Mouse (Mus musculus) v-Abl transformed pro-B cells (cell line): ENCODE results near the gene Rita1.

Experiments used
- in situ Hi-C, 2 experiments: fragments of 400-800 bp; cut with MboI; formaldehyde crosslinking; loops; one replicate each; pipeline ENCODE4 v1.15.1; 2025; ENCODE audit not compliant: unreplicated experiment in 2 of 2

Rita1 gene

DNA sequence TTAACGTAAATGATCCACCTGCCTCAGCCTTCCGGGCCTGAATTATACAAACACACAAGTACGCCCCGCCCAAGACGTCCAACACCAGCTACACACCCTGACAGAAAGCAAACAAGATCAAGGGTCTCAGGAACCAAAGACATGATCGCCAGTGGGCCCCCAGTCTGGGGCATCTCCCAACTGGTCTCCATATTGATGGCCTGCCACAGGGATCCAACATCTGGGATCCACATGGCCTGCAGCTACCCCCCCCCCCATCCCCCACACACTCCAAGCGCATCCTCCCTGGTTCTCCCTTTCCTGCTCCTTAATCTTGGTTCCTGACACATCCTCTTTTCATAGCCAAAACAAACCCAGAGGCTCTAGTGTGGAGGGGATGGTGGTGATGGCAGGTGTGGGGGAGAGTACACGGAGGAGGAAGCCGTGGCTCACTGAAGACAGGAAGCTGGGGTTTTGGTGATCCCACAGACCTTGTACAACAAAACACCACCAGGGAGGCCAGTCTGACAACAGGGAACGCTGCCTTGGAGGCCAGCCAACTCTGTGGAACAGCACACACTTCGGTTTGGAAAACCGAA is 33.8 kb downstream of the Rita1 start:
- in situ Hi-C loops = loop anchor here in 1 of 2 experiments (5.0 kb wide), 1 partner anchor 51 kb away; no protein-coding TSS in a partner anchor

DNA sequence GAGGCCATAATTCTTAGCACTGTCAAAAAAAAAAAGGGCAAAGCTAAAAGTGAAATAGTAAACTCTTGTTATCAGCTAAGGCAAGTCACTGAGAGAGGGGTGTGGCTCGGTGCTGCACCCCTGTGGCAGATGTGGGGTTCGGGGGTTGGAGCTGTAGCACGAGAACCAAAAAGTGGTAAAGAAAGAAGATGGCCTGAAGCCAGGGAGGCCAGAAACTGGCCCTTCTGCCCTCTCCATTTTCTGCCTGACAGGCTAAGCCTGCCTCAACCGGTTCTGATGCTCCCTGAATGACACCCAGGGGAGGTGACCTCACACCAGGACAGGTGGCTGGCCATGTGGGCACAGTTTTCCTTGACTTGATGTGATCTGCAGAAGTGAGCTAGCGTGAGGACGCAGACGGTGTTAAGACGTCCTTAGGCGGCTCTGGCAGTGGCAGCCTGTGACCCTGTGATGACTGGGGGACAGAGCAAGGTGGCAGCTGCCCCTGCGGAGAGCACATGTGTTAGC is 34.4 kb downstream of the Rita1 start:
- in situ Hi-C loops = loop anchor here in 1 of 2 experiments (5.0 kb wide), 1 partner anchor 51 kb away; no protein-coding TSS in a partner anchor

DNA sequence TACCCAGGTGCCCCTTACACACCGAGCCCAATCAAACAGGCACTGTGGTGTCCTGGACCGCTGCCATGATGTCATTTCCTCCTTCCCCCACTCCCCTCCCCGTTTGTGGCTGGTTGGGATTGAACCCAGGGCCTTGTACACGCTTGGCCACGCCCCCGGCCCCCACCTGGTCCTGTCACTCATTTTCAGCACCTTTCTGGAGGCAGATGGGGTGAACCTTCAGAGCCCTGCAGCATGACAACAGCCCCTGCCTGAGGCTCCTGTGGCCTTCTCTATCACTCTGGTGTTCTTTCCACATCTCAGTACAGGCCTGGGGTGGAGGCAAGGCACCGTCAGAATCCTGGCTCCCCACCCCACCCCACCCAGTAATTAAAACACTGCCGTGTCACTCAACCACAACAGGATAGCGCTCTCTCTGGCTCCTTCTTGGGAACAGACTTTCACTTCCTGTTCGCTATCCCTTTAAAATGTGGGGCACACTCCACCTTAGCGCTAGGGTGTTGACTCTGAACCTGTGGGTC is 35.5 kb downstream of the Rita1 start:
- in situ Hi-C loops = loop anchor here in 1 of 2 experiments (5.0 kb wide), 1 partner anchor 50 kb away; no protein-coding TSS in a partner anchor

DNA sequence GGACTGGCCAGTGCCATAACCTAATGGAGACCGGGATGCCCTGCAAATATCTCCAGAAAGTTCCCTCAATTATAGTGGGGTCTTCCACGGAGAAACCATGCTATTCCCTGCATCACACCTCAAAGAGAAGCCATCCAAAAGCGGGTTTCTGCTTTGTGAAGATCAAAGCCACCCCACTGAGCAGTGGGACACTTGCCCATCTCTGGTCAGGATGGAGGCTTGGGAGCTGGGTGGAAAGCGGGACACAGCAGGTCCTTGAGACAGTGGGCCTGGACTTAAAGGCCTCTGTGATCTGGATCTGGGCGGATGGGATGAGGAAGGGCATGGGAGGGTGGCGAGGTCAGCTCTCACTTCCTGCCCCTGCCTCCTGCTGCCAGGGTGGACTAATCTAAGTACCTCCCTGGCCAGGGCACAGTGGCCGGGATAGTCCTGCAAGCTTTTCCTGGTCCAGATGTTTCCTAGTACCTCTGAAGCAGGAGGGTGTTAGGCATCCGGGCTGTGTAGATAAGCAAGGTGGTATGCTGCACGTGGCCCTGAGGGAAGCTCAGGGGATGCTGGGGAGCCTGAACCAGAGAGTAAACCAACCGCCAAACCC is 37.8 kb downstream of the Rita1 start:
- in situ Hi-C loops = loop anchor here in 1 of 2 experiments (5.0 kb wide), 1 partner anchor 47 kb away; no protein-coding TSS in a partner anchor

DNA sequence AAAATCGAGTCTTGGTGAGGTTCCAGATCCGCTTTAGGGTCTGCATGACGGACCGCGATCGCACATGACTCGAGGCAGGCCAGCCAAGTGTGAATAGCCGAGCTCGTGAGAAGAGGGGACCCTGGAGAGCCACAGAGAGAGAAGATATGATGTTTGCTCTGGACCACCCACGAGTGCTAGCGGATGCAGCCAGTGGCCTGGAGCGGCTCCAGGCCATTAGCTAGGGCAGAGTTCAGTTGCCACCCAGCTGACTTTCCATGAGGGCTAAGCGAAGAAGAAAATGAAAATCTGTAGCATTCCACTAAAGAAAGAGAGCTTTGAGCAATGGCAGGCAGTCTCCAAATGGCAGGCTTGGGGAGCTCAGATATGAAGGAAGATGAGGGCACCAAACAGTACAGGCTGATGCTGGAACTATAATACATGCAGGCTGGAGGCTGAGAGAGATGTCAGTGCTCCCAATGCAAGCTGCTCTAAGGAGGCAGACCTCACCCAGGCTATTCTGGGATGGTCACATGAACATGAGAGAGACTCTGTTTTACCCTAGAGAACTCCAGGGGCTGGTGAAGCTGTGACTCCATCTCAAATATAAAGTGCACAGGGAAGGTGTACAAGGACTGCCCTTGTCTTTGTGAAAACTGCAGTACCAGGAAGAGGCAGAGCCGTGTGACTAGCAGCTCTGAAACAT is 41.2 kb downstream of the Rita1 start:
- in situ Hi-C loops = no loop called here

DNA sequence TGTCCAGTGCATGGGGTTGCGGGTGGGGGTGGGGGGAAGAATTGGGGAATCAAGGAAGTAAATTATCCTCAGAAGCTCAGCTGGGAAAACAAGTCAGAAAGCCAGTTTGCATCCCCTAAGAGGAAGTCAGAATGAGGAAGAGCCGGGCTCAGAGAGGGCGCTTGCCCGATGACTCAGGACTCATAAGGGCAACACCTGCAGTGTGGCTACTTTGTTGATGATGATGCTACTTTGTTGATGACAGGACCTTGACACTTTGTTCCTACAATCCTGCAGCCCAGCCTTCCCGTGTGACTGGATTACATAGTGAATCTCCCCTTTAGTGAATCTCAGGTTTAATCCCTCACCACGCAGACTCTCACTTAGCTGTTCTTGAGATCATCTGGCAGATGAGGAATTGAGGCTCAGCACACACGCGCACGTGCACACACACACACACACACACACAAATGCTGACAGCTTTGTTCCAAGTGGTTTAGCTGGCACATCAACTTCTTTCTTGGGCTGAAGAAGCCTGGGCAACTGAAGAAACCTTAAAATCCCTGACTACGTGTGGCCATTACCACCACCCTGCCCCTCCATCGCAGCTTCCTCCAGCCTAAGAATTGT is 42.0 kb downstream of the Rita1 start:
- in situ Hi-C loops = no loop called here

DNA sequence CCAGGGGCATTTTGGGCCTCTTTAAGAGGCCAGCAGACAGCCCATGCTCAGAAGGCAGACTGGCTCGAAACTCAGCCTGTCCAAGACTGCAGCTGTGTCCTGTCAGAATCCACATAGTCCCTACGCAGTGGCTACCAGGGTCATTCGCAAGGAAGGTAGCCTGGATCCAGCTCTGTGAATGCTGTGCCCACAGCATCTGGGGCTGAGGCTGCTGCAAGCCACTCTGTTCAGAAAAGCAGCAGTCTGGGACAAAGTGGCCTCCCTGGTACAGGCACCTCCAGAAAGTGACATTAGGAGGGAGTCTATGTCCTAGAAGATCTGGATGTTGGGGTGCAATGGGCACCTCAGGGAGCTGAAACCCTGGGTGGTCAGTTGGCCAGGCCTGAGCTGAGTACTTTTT is 42.6 kb downstream of the Rita1 start:
- in situ Hi-C loops = no loop called here

DNA sequence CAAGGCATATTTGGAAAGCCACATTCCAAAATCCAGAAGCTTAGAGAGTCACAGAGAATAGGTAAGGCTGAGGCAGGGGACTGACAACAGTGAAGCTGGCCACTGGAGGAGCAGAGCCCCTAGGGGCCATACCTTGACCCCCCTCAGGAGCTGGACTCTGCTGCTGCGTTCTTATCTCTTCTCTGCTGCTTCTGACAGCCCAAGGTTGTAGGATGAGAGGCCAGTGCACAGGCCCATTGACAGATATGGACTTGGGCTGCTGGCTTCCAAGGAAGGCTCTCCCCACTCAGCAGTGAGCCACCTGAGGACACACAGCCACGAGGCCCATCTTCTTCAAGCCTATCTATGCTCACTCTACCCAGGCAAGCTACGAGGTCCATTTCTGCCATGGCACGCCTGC is 43.4 kb downstream of the Rita1 start:
- in situ Hi-C loops = no loop called here

DNA sequence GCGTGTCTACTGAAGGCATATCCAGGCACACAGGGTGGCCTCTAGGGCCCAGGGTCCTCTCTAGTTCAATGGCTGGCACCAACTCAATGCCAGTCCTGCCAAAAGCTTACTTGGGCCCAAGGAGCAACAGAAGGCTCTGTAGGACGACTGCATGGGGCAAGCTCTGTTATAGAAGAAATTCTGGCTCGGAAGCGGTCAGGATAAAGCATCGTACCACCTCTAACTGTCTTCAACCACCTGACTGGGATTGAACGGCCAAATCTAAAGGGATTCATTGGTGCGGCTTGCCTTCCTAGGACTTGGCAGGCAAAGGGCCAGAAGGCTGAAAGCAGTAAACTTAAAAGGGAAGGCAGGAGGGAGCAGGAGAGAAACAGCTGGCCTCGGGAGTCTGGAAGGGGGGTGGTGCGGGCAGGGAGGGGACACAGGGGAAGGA is 44.0 kb downstream of the Rita1 start:
- in situ Hi-C loops = no loop called here

DNA sequence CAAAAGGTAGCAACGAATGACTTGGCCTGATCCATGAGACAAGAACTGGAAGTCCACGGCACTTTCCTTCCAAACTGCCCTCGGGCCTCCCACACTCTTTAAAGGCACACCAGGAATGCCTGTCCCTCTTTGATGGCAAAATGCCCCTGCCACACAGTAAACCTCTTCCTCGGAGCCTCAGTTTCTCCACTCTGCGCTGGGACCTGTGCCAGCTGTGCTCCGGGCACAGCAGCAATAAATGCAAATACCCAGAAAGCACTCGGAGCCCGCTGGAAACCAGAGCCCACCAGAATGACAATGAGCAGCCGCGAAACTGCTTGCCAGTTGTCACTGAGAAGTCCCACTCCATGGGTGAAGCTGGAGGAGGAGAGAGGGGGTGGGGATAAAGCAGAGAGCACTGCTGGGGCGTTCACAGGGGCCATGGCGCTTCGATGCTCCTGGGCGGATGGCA is 44.6 kb downstream of the Rita1 start:
- in situ Hi-C loops = no loop called here

DNA sequence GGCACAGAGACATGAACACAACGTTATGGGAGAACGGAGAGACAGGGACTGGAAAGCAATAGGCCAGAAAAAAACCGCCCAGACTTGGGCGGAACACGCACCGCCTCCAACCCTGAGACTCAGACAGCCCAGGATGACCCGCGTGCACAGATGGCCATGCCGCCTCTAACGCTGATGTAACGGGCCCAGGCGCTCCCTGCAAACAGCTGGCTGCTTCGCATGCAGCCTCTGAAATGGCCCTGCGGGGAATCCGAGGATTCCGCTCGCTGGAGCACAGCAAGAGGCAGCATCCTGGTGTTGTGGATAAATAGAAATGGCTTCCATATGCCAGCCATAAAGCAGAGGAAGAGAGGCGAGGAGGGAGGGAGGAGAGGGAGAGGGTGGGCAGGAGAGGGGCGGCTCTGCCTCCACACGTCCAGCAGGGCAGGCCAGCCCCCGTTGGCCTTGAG is 45.1 kb downstream of the Rita1 start:
- in situ Hi-C loops = no loop called here

DNA sequence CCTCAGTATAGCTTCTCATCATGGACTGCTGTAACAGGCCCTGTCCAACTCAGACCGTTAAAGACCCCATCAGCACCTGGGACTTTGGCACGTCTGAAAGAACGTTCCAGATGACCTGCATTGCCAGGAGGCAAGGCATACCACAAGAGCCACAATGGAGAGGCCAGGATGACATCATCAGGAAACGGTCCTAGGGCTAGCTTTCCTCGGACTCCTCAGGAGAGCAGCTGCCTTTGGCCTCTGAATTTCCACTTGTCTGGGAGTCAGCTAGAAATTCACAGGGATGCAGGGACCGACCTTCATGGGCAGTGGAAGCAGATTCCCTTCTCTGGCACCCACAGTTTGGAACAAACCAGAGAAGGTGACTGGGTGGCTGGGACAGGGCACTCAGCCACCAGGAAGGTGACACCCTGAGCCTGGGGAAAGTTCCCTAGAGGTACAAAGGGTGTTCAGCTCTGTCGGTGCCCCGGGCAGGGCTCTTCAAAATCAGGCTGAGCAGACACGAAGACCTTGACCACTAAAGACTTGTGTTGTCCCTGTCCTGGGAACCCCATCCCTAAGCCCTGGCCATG is 45.6 kb downstream of the Rita1 start:
- in situ Hi-C loops = no loop called here

DNA sequence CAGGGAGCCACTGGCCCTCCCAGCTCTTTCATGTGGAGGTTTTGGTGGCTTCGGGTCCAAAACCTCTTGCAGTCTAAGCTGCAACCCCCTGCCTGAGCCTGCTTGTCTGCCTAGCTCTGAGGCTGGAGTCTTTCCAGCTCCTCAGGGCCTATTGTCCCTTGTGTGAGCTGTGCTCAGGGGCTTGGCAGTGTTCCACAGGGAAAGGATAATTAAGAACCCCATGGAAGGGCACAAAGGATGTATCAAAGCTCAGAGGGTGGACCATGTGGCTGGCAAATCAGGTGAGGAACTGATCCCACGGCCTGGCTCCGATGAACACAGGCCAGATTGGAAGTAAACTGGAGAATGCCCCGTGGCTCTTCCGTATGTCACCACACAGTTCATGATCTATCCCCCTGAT is 46.3 kb downstream of the Rita1 start:
- in situ Hi-C loops = no loop called here

DNA sequence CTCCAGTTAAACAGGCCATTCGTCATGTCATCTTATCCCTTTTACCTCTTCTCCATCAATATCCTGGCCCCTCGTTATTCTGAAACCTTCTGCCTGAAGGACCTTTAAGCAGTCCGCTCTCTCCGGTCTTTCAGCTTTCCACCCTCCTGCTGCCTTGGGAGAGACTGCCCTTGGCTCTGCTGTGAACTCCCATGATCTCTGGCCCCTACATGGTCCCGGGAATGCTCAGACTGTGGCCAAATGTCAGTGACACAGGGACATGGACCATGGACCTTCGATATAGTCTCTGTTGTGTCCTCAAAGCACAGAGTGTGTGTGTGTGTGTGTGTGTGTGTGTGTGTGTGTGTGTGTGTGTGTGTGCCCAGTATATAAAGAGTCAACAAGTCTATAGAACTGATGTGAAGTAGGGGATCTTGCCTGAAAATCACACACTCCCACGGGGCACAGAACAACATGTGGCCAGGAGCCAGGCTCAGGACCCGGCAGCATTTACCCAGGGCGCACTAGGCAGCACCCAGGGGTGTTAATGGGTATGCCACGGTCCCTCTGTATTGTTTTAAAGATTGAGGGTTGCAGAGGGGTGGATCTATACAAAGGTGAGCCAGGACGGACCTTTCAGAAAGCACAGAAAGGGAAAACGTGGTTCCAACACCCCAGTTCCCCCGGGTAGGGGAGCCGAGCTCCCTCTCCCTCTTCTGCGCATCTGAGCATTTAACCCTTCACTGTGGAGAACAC is 47.1 kb downstream of the Rita1 start:
- in situ Hi-C loops = no loop called here

DNA sequence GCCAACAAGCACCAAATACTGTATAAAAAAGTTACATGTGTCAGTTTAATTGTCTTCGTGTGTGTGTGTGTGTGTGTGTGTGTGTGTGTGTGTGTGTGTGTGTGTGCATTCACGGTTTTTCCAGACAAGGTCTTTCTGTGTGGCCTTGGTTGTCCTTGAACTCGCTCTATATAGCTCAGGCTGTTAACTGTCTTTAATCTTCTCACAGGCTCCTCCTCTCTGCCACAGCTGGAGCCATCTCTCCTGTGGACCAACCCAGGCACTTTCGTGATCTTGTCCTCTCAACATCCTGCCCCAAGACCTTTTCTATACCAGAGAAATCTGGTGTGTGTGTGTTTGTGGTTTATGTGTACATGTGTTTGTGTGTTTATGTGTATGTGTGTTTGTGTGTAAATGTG is 48.5 kb downstream of the Rita1 start:
- in situ Hi-C loops = no loop called here

DNA sequence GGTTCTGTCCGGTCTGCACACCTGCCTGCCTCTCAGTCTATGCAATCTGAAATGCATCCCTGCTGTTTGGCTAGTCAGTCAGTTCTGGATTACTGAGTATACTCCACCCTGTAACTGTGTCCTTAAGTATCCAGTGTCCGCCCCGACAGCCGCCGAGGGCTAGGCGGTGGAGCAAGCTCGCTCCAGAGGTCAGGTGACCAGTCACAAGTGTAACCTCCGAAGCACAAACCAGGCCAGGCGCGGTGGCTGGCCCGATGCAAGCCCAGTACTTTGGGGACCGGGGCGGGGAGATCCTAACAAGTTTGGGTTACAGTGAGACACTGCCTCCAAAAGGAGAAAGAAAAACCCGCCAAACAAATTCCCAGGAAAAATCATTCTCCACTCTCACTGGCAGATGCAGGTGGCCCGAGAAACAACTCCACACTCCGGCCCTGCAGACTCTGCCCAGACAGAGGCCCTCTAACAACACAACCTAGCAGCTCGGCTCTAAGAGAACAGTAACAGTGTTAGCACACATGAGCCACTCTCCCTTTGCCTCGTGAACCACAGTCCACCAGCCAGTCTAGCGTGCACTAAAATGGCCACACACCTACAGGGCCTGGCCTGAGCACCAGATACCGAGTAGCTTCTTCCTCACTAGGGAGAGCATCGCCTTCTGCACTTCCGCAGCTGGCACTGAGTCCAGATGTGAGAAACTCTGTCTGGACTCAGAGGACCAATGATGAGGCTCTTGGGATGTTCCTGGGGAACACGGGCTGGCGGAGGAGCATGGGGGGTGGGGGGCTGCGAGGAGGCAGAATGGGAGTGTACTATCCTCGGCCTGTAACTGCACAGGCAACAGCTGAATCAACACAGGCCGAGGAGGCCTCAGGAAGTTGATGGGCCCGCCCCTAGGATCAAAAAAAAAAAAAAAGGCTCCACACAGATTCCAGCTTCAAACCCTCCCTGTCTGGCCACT is 49.2 kb downstream of the Rita1 start:
- in situ Hi-C loops = no loop called here

DNA sequence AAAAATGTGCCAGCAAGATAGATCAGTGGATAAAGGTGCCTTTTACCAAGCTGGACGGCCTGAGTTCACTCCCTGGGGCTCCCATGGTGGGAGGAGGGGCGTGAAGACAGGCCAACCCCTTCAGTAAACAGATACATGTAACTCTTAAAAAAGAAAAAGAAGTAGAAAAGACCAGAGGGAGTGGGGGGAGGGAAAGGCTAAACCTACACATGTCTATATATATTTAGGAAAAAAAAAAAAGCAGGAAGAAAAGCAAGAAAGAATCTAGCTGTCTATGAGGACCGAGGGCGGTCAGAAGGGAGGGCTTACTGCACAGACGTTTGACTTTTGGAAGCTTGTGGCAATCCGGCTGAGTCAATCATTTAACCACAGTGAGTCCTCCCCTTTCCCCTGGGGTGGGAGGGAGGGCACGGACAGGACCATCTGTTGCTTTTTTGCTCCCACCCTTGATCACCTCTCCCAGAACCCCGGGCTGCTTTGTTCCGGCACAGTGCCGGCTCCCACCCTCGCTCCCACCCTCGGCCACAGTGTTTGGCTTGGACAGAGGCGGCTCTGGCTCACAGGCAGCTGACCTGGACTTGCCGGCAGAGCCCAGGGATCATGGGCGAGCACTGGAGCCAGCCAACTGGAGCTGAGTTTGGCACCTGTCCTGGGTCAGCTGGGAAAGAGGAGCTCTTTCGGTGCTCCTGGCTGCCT is 51.6 kb downstream of the Rita1 start:
- in situ Hi-C loops = no loop called here

DNA sequence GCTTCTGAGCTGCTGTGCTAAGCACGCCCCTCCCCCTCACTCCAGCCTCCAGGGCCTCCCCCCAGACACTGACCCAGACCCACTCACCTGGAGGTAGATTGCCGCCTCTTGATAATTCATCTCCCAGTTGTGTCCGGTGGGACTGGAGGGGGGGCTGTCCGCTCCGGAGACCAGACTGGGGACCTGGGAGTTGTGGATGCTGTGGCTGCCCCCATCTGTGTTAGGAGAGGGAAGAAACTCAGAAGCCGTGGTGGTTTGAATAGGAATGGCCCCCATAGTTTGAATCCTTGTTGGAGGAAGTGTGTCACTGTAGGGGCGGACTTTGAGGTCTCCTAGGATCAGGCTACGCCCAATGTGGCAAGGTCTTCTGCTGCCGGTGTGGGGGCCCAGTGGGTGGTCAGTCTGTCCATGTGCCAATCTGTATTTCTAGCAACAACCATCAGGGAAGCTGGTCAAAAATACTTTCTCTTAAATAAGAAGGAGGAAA is 52.2 kb downstream of the Rita1 start:
- in situ Hi-C loops = no loop called here
